Mouse (Mus musculus) ES-CJ7 (cell line): Measurements from ENCODE around the gene Abhd17b.

ENCODE experiments used
- DNase-seq: peaks from one replicate; pipeline ENCODE4 v3.0.0; 2011; ENCODE audit warnings: low read depth, low spot score

The Abhd17b gene

DNA sequence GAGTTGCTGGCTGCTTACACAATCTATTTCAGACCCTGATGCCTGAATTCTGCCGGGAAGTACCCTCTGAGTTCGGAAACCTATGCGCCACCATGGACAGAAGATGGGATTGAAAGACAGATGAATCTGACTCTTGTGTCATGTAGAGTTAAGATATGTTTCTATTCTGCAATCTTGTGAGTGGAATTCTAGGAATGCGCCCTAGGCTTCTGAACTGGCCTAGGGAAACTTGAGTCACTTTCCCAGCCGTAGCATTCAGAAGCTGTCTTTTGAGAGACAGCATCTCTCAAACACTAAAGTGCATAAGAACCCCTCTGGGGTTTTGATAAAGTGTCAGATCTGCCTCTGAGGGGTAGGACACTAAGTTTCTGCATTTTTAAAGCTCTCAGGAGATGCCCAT is 78.9 kb downstream of the Abhd17b start:
- DNase-seq, result no peak

DNA sequence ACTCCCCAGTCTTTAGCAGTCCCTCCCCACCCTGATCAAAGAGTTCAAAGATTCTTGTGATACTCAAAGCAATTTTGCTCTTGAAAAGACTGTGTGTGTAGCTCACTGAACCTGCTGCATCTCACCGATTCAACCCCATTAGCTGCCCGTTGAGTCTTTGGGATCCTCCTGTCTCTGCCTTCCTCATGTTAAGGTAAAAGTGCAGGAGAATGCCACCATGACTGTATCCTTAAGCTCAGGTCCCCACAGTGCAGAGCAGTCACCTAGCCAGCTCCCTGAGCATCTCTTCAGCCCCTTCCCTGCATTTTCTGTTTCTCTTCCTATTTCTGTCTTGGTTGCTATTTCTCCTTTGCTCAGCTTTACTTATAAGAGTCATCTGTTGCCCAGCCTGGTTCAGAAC is 80.2 kb downstream of the Abhd17b start:
- DNase-seq, result no peak

DNA sequence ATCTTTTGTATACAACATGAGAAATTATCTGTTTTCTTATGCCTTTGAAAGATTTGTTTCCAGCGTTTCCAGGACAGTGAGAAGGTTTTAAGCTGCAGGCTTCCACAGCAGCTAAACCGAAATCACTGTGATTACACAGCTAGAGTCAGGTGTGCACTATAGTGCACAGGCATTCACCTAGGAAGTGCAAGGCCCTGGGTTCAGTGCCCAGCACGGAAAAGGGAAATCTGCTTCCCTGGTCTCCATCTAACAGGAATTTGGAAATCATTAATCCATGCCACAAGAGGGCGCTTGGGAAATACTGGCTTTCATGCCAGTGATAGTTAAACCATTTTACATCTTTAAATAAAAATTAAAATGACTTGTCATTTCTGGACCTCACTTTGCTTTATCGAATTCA is 81.1 kb downstream of the Abhd17b start:
- no peak for DNase-seq
